Mouse (Mus musculus) monocyte, adult 5-6 weeks (primary cell): ENCODE data around the gene Itk. TPM values are rescaled to one million over a fixed set of nuclear protein-coding genes. Genes with fewer than 3 reads are reported as not detected.
A peak's percentile ranks its signal among the peaks of the same experiment; 100 is the strongest.
"Not testable (repeated sequence)": the region's sequence is repeated elsewhere in the genome, so short reads cannot be mapped to it uniquely, and the experiment has no call there.

Experiments
- ATAC-seq: fragments of 153-309, 156-312 bp; replicated peaks from 2 replicates; pipeline ENCODE4 v1.8.0; 2017; ENCODE audit warnings: mild to moderate bottlenecking; ENCODE audit not compliant: low TSS enrichment, insufficient number of reproducible peaks, severe bottlenecking, poor library complexity, low FRiP score
- total RNA-seq: library from RNA; stranded (forward); fragments of 200-1000, 200-491, 200-594 nt; gene quantifications from 3 replicates; pipeline ENCODE4 v1.2.3, GENCODE M21; 2017

Itk gene
- total RNA-seq = 25.2 to 61.1 TPM (median 26.8 TPM) in 3 replicates

GRCm38 (mm10) chr11:46389336-46390117, at the start of gene Itk:
TSS of gene Itk (minus strand) at chr11:46389515.
- ATAC-seq = peak; percentile 80

GRCm38 (mm10) chr11:46437459-46438000, 48.2 kb upstream of the Itk start:
- no peak for ATAC-seq

GRCm38 (mm10) chr11:46436760-46437458, 47.6 kb upstream of the Itk start, which contains the start of gene Med7:
TSS of gene Med7 (plus strand) at chr11:46436925.
- peak; percentile 96 for ATAC-seq

GRCm38 (mm10) chr11:46435363-46435762, 46.0 kb upstream of the Itk start:
- no peak for ATAC-seq

GRCm38 (mm10) chr11:46431129-46431528, 41.8 kb upstream of the Itk start:
- peak; percentile 89 for ATAC-seq

GRCm38 (mm10) chr11:46430123-46430522, 40.8 kb upstream of the Itk start:
- no peak for ATAC-seq

GRCm38 (mm10) chr11:46428131-46428530, 38.8 kb upstream of the Itk start:
- not testable (repeated sequence) for ATAC-seq

- ATAC-seq = no peak
These were observed 32.0 kb upstream of the Itk start for GRCm38 (mm10) chr11:46421086-46421888.

GRCm38 (mm10) chr11:46418860-46419259, 29.5 kb upstream of the Itk start:
- no peak for ATAC-seq

GRCm38 (mm10) chr11:46418438-46418837, 29.1 kb upstream of the Itk start:
- no peak for ATAC-seq

GRCm38 (mm10) chr11:46410018-46410563, 20.8 kb upstream of the Itk start:
- ATAC-seq = no peak

GRCm38 (mm10) chr11:46406721-46407120, 17.4 kb upstream of the Itk start:
- no peak for ATAC-seq

- no peak for ATAC-seq
These were observed 15.7 kb upstream of the Itk start for GRCm38 (mm10) chr11:46404986-46405385.

GRCm38 (mm10) chr11:46401555-46401954, 12.2 kb upstream of the Itk start:
- ATAC-seq = no peak

GRCm38 (mm10) chr11:46398933-46399383, 9.6 kb upstream of the Itk start:
- ATAC-seq = peak; percentile 69; the same call in 1 of the 2 replicates

- no peak for ATAC-seq
These were observed 9.2 kb upstream of the Itk start for GRCm38 (mm10) chr11:46398473-46398872.

GRCm38 (mm10) chr11:46397900-46398299, 8.6 kb upstream of the Itk start:
- ATAC-seq = no peak

GRCm38 (mm10) chr11:46396860-46397179, 7.5 kb upstream of the Itk start:
- no peak for ATAC-seq
